Mouse (Mus musculus) forebrain, embryonic 16.5 days (tissue): ENCODE measurements around the gene Nemp1. TPM values are rescaled to one million over a fixed set of nuclear protein-coding genes. Genes with fewer than 3 reads are reported as not detected.
A peak's percentile ranks its signal among the peaks of the same experiment; 100 is the strongest.

Experiments used
- ATAC-seq: fragments of 200-750 bp; cut with Nextera tagmentation; 2 replicates; pipeline ENCODE4 v1.8.0; 2017; ENCODE audit warnings: mild to moderate bottlenecking, moderate library complexity
- H3K27ac ChIP-seq: fragments of 300-500 bp; sonication (generic); 2 replicates; pipeline ENCODE4 v1.5.1; 2014; ENCODE audit warnings: low read length, control low read depth
- H3K27me3 ChIP-seq: fragments of 300-500 bp; sonication (generic); replicated peaks from 2 replicates; pipeline ENCODE4 v1.6.1; 2014; ENCODE audit warnings: low read length; ENCODE audit not compliant: control insufficient read depth, insufficient read depth
- H3K36me3 ChIP-seq: fragments of 300-500 bp; sonication (generic); 2 replicates; pipeline ENCODE4 v1.6.1; 2014; ENCODE audit not compliant: control insufficient read depth, insufficient read depth
- H3K4me1 ChIP-seq: fragments of 300-500 bp; sonication (generic); replicated peaks from 2 replicates; pipeline ENCODE4 v1.6.1; 2014; ENCODE audit warnings: low read length; ENCODE audit not compliant: control insufficient read depth, insufficient read depth
- H3K4me2 ChIP-seq: fragments of 300-500 bp; sonication (generic); 2 replicates; pipeline ENCODE4 v1.6.1; 2014; ENCODE audit warnings: mild to moderate bottlenecking, low read length, control low read depth
- H3K4me3 ChIP-seq: fragments of 300-500 bp; sonication (generic); replicated peaks from 2 replicates; pipeline ENCODE4 v1.5.1; 2014; ENCODE audit warnings: mild to moderate bottlenecking, low read length, control low read depth
- H3K9ac ChIP-seq: fragments of 300-500 bp; sonication (generic); replicated peaks from 2 replicates; pipeline ENCODE4 v1.6.1; 2014; ENCODE audit warnings: low read depth, low read length, control low read depth
- H3K9me3 ChIP-seq: fragments of 300-500 bp; sonication (generic); 2 replicates; pipeline ENCODE4 v1.6.1; 2016; ENCODE audit warnings: low read length; ENCODE audit not compliant: control insufficient read depth
- WGBS: fragments of 180-500 bp; shearing (Covaris S2); extraction: QIAGEN DNeasy Blood & Tissue Kit; methylation state at CpG from one replicate; pipeline ENCODE4 v1.1.7; 2014; 5-methylcytosine and 5-hydroxymethylcytosine counted together
- polyA plus RNA-seq: library from polyadenylated mRNA; unstranded; fragments of >200 nt; fragmentation: Nextera tagmentation; extraction: Ambion mirVana; gene quantifications from 2 replicates; pipeline ENCODE4 v1.2.1, GENCODE M21; 2015

Nemp1 gene
- polyA plus RNA-seq, 1 experiment from 2014 or later, result 5.7 TPM

DNA sequence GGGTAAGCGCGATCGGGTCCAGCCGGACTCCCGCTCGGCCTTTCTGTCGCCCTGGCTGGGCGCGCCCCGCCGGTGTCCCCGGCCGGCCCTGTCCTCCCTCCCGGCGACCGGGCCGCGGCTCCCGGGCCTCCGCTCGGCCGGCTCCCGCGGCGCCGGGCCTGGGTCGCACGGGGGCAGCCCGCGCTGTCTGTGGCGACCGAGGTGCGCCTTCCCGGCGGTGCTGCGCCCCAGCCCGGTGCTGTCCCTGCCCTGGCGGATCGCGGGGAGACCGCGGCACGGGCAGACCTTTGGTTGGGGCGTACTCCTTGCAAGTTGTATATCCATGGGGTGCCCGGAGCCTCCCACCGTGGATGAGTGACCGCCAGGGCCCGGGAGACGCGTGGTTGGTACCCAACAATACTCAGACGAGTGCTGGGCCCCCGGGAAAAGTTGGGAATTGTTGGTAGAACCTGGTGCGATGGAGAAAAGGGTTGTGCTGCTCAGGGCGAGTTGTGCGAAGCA, 73.0 kb downstream of the Nemp1 start:
- under 1% methylated on average over 52 of the region's 55 CpGs for WGBS
- Histone ChIP-seq H3K4me2 (peak overlapping the region; percentile 81), H3K27ac (peak overlapping the region; percentile 47), H3K36me3 (peaks cover 30% of the 10 kb centered on the region), H3K27me3 (0 out of 2 replicates have a peak, but pooled peaks cover 3% of the 10 kb centered on the region), H3K9me3 (no peaks in the 10 kb centered on the region), H3K4me1 (peaks cover 14% of the 10 kb centered on the region), H3K4me3 (peak overlapping the region; percentile 88), H3K9ac (peak overlapping the region; percentile 94)
- ATAC-seq, result peak; percentile 65

DNA sequence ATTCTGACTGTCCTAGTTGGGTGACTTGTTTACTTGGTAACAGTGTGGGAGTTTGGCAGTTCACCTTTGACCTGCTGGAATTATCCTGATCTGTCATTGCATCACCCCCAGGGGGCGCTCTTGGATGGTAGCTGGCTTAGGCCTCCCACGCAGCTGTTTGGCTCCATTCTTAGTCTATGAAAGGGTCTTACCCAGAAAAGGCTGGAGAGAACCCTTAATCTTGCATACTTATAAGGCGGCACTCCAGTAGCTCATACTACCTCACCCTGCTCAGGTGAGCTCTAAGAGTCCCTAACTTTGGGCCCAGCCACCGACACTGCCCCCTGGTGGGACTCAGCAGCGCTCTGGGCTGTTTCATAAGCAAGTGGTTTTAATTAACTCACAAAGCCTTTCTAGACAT, 78.0 kb downstream of the Nemp1 start:
- Histone ChIP-seq H3K4me2 (no peak overlapping the region), H3K27me3 (no peaks in the 10 kb centered on the region), H3K9me3 (no peaks in the 10 kb centered on the region), H3K27ac (no peak overlapping the region), H3K4me3 (no peak overlapping the region), H3K4me1 (peaks cover 11% of the 10 kb centered on the region), H3K36me3 (peaks cover 35% of the 10 kb centered on the region), H3K9ac (no peak overlapping the region)
- 62% methylated on average over 5 of the region's 5 CpGs for WGBS
- ATAC-seq, result no peak

GRCm38 (mm10) chr10:127745886-127746285, 79.2 kb downstream of the Nemp1 start:
- H3K4me3 ChIP-seq, result no peak overlapping the region
- H3K4me2 ChIP-seq, result no peak overlapping the region
- H3K9ac ChIP-seq, result no peak overlapping the region
- H3K4me1 ChIP-seq, result peaks cover 1% of the 10 kb centered on the region
- WGBS, result 88% methylated on average over 5 of the region's 5 CpGs
- no peak overlapping the region for H3K27ac ChIP-seq
- H3K9me3 ChIP-seq, result no peaks in the 10 kb centered on the region
- H3K27me3 ChIP-seq, result no peaks in the 10 kb centered on the region
- no peak for ATAC-seq
- H3K36me3 ChIP-seq, result peaks cover 35% of the 10 kb centered on the region

GRCm38 (mm10) chr10:127747254-127747653, 80.6 kb downstream of the Nemp1 start:
- H3K27me3 ChIP-seq, result no peaks in the 10 kb centered on the region
- no peak overlapping the region for H3K27ac ChIP-seq
- H3K9me3 ChIP-seq, result no peaks in the 10 kb centered on the region
- 93% methylated on average over 8 of the region's 8 CpGs for whole genome bisulfite sequencing
- no peak overlapping the region for H3K4me2 ChIP-seq
- no peak overlapping the region for H3K9ac ChIP-seq
- peaks cover 28% of the 10 kb centered on the region for H3K36me3 ChIP-seq
- H3K4me3 ChIP-seq, result no peak overlapping the region
- H3K4me1 ChIP-seq, result no peaks in the 10 kb centered on the region
- ATAC-seq, result no peak

GRCm38 (mm10) chr10:127748847-127749612, 82.3 kb downstream of the Nemp1 start:
- ATAC-seq, result no peak
- Histone ChIP-seq H3K9me3 (no peaks in the 10 kb centered on the region), H3K4me1 (no peaks in the 10 kb centered on the region), H3K27me3 (no peaks in the 10 kb centered on the region), H3K4me3 (no peak overlapping the region), H3K4me2 (no peak overlapping the region), H3K9ac (no peak overlapping the region), H3K36me3 (peaks cover 10% of the 10 kb centered on the region), H3K27ac (no peak overlapping the region)
- 14% methylated on average over 7 of the region's 8 CpGs for WGBS

GRCm38 (mm10) chr10:127750136-127750777, 83.6 kb downstream of the Nemp1 start:
- no peak overlapping the region for H3K27ac ChIP-seq
- H3K27me3 ChIP-seq, result no peaks in the 10 kb centered on the region
- peak overlapping the region; percentile 30 for H3K4me2 ChIP-seq
- no peaks in the 10 kb centered on the region for H3K4me1 ChIP-seq
- peak overlapping the region; percentile 23; the same call in 1 of the 2 replicates for H3K4me3 ChIP-seq
- H3K9me3 ChIP-seq, result no peaks in the 10 kb centered on the region
- ATAC-seq, result 0 out of 2 replicates have a peak, but pooled peaks have one; percentile 49
- 57% methylated on average over 24 of the region's 24 CpGs for WGBS
- no peak overlapping the region for H3K9ac ChIP-seq
- peaks cover 5% of the 10 kb centered on the region; the same call in 1 of the 2 replicates for H3K36me3 ChIP-seq

Other genes starting within 250 kb of the Nemp1 start
- gene Stac3, start 165.2 kb upstream of the Nemp1 start, polyA plus RNA-seq, result 0.98 and 1.8 TPM in 2 replicates
- gene Ndufa4l2, start 151.9 kb upstream of the Nemp1 start, polyA plus RNA-seq, result 17.6 and 21.3 TPM in 2 replicates
- gene Shmt2, start 144.5 kb upstream of the Nemp1 start, polyA plus RNA-seq, result 78.9 and 80.4 TPM in 2 replicates
- gene Nxph4, start 132.3 kb upstream of the Nemp1 start, polyA plus RNA-seq, result 32.5 and 36.0 TPM in 2 replicates
- gene Lrp1, start 45.8 kb upstream of the Nemp1 start, polyA plus RNA-seq, result 114 and 117 TPM in 2 replicates
- 4.3 and 5.1 TPM in 2 replicates for gene Stat6, start 23.9 kb upstream of the Nemp1 start, polyA plus RNA-seq
- gene Nab2, start 1.7 kb downstream of the Nemp1 start, polyA plus RNA-seq, result 3.9 and 4.5 TPM in 2 replicates
- 1.1 and 1.3 TPM in 2 replicates for gene Myo1a, start 38.3 kb downstream of the Nemp1 start, polyA plus RNA-seq
- 6.2 and 7.6 TPM in 2 replicates for gene Tac2, start 57.6 kb downstream of the Nemp1 start, polyA plus RNA-seq
- 3.4 and 3.5 TPM in 2 replicates for gene Zbtb39, start 72.6 kb downstream of the Nemp1 start, polyA plus RNA-seq
- 0.87 and 0.99 TPM in 2 replicates for gene Gpr182, start 84.8 kb downstream of the Nemp1 start, polyA plus RNA-seq
- not detected in 2 replicates for gene Rdh1, start 92.8 kb downstream of the Nemp1 start, polyA plus RNA-seq
- not detected in 2 replicates for gene Rdh16f1, start 92.9 kb downstream of the Nemp1 start, polyA plus RNA-seq
- gene Rdh9, start 109.5 kb downstream of the Nemp1 start, polyA plus RNA-seq, result 0.32 and 0.35 TPM in 2 replicates
- gene Rdh16, start 134.3 kb downstream of the Nemp1 start, polyA plus RNA-seq, result not detected in 2 replicates
- gene Rdh19, start 183.0 kb downstream of the Nemp1 start, polyA plus RNA-seq, result not detected in 2 replicates
- not detected in 2 replicates for gene Rdh16f2, start 199.6 kb downstream of the Nemp1 start, polyA plus RNA-seq
- not detected in 2 replicates for gene Rdh7, start 221.9 kb downstream of the Nemp1 start, polyA plus RNA-seq
- gene Sdr9c7, start 231.6 kb downstream of the Nemp1 start, polyA plus RNA-seq, result not detected in 2 replicates